Mouse (Mus musculus): Measurements from ENCODE around the gene Cnnm3.

Cnnm3 gene

DNA sequence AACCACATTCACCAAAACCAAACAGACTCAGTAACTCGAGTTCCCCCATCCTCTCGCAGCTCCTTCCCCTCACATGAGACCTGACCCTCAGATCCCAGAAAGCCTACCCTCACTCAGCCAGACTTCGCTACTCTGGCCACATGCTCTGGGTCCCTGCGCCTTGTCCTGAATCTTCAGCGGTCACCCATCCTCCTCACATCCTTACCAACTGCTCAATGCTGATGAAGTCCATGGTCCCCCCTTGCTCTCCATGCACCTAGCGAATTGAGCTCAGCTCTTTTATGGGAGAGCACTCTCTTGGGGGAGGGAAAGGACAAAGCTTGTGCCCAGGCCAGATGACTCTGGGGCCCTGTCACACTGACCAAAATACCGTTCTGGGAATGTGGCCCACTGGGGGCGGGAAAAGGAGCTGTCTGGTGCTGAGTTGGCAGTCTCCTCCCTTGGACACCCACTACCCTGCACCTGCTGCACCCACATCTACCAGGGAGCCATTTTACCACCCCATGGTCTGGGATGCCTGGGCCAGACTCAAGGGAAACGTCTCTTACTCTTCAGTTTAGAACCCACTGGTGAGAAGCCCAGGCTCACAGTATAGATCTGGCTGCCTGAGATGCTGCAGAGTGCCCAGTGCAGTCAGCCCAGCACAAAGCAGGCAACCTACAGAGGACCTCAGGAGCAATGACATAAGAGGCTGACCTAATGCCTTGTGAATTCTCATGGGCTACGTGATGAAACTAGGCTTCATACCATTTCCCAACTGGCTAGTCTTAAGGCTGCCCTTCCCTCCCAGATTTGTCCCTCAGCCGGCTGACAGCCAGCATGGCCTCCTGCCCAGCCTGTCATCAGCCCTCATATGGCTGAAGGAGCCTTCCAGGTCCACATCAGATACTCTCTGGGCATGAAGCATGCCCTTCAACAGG, 24.1 kb downstream of the Cnnm3 start:
- CTCF ChIA-PET = no interaction called here

- CTCF ChIA-PET = no interaction called here
Measured at GRCm38 (mm10) chr1:36536397-36536728, 24.7 kb downstream of the Cnnm3 start.

DNA sequence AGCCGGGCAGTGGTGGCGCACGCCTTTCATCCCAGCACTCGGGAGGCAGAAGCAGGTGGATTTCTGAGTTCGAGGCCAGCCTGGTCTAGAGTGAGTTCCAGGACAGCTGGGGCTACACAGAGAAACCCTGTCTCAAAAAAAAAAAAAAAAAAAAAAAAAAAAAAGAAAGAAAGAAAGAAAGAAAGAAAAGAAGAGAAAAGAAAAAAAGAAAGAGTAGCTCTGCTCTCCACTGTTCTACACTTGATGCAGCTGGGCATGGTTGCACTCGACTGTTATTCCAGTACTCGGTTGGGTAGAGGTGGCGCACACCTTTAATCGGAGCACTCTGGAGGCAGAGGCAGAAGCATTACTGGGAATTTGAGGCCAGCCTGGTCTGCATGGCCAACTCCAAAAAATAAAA, 25.1 kb downstream of the Cnnm3 start, which contains the start of gene Ankrd23:
Gene Ankrd23, minus strand, starts transcription at position 101 of the 400 bp plus-strand sequence.
- CTCF ChIA-PET = interaction anchor here (0.6 kb wide), 2 partner anchors 18 to 170 kb away, joined by 3 to 14 read pairs; no protein-coding TSS in a partner anchor

DNA sequence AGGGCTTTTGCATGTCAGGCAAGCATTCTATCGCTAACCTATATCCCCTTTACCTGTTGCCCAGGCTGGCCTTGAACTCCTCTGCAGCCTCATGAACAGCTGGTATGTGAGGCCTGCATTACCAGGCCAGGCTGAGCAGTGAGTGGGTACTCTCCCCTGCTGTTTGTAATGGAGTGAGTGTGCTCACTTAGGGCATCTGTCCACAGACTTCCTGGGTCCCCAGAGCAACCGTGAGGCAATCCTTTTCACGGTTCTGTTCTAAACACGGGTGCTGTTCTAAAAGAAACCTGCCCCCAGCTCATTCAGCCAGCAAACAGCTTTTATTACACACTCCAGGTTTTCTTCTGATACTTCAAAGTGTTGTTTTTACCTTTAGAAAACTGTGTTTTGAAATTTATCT, 27.1 kb downstream of the Cnnm3 start:
- CTCF ChIA-PET = no interaction called here

GRCm38 (mm10) chr1:36539186-36539585, 27.5 kb downstream of the Cnnm3 start, which contains the start of gene Gm42417:
Gene Gm42417, minus strand, starts transcription at chr1:36539429.
- CTCF ChIA-PET = no interaction called here

DNA sequence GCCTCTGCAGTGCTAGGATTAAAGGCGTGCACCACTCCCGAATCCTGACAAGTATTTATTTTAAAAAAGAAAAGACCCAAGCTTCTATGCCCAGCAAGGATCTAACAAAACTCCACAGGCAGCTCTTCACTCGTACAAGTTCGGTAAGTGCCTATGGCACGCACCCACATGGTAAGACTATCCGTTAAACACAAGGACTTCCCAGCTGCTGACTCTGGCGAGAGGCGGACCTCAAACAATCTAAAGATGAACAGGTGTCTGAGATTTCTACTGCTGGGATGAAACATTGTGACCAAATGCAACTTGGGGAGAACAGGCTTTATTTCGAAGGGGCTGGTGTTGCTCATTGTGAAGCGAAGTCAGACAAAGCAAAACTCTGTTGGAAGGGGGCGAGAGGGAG, 28.5 kb downstream of the Cnnm3 start:
- CTCF ChIA-PET = interaction anchor here (0.6 kb wide), 1 partner anchor 184 kb away, joined by 3 read pairs; no protein-coding TSS in a partner anchor

DNA sequence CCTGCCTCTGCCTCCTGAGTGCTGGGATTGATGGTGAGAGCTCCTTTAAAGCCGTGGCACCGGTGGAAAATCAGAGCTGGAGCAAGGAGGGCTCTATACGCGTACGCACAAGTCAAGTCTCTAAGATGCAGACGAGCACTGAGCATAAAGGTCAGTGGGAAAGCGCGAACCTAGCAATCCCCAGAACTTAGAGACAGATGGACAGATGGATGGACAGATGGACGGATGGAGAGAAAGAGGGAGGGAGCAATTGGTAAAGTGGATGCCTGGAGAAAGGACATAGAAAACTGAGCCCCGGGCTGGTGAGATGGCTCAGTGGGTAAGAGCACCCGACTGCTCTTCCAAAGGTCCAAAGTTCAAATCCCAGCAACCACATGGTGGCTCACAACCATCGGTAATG, 29.1 kb downstream of the Cnnm3 start:
- CTCF ChIA-PET = no interaction called here

- CTCF ChIA-PET = no interaction called here
Measured at GRCm38 (mm10) chr1:36541844-36542243, 30.2 kb downstream of the Cnnm3 start.

DNA sequence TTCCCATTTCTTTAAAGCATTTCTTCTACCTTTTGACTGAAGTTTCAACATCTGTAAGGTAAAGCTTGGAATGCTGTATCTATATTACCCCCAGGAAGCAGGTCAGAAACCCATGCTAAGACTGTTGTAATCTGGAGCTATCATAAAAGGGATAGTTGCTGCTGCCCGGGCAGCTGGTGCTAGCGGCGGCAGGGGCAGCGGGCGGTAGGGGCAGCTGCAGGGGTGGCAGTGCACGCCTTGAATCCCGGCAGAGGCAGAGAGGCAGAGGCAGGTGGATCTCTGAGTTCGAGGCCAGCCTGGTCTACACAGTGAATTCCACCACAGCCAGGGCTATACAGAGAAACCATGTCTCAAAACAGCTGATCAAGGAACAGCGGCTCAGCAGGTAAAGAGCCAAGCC, 31.3 kb downstream of the Cnnm3 start:
- CTCF ChIA-PET = no interaction called here

DNA sequence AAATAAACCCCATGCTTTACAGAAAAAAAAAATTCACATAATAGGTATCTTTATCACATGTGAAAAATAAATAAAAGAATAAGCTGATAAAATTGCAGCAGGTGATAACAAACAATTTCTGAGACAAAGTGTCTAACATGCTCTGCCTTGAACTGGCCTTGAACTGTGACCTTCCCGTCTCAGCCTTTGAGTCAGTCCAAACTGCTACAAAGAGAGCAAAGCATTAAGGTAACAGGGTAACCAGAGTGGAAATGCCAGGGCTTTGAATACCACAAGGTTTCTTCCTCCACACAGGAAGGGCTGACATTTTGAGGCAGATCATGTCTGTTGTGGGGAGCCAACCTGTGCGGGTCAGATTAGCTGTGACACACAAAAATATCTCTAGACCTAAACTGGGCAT, 33.7 kb downstream of the Cnnm3 start:
- CTCF ChIA-PET = no interaction called here

- CTCF ChIA-PET = interaction anchor here (0.6 kb wide), 1 partner anchor 500 kb away, joined by 3 read pairs; no protein-coding TSS in a partner anchor
Measured at GRCm38 (mm10) chr1:36545845-36546600, 34.4 kb downstream of the Cnnm3 start.

GRCm38 (mm10) chr1:36546888-36547471, 35.3 kb downstream of the Cnnm3 start, which contains the start of gene Ankrd39:
Gene Ankrd39, minus strand, starts transcription at chr1:36547445.
- CTCF ChIA-PET = interaction anchor here (0.8 to 1.2 kb wide), 2 partner anchors 10 to 137 kb away, joined by 4 to 7 read pairs; partner anchors contain the start of gene Fam178b

DNA sequence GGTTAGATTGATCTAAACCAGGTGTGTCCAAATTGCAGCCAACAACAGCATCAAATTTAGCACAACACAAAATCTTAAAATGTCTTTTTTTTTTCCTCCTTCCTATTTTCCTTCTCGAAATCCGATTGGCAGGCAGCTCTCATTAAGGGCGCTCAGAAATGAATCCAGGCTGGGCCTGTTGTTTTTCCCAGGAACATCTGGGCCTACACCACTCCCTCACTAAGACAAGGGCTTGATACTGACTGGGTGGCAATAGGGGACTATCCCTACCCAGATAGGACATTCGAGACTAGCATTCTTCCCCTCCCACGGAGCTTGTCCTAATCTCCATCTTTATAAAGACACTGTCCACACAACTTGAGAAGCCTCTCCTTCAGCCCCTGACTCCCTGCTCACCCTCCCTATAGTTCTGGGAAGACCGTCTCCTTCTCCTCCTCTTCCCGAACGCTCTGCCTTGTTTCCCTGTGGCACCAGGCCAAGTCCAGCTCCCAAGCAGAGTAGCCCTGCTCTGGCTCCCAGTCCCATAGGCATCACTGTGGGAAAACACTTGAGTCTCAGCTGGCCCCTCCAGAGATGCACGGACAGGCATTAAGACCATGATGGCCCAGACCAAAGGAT, 36.4 kb downstream of the Cnnm3 start:
- CTCF ChIA-PET = interaction anchor here (1.2 kb wide), 1 partner anchor 9 kb away, joined by 7 read pairs; no protein-coding TSS in a partner anchor

DNA sequence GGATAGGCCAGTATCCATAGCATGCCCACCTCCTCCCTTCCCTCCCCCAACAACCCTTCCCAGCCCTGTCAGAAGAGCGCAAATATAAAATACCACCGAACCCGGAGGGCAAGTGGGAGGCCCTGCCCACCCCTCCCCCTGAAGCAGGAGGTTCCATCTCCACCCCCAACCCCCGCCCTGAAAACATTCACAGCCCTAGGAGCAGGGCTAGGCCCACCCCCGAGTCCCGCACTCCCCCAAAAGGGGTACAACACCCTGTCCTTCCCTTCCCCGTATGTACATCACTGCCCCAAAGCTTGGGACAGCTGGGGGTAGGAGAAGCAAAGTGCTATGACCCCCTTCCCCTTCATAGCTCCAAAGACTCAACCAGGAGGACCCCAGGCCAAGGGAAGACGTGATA, 37.1 kb downstream of the Cnnm3 start:
- CTCF ChIA-PET = no interaction called here

GRCm38 (mm10) chr1:36549491-36549890, 37.8 kb downstream of the Cnnm3 start:
- CTCF ChIA-PET = interaction anchor here (0.6 kb wide), 1 partner anchor 17 kb away, joined by 6 read pairs; no protein-coding TSS in a partner anchor

- CTCF ChIA-PET = interaction anchor here (0.6 kb wide), 1 partner anchor 17 kb away, joined by 6 read pairs; no protein-coding TSS in a partner anchor
Measured at GRCm38 (mm10) chr1:36550075-36550863, 38.6 kb downstream of the Cnnm3 start.

GRCm38 (mm10) chr1:36551904-36552303, 40.2 kb downstream of the Cnnm3 start:
- CTCF ChIA-PET = no interaction called here

DNA sequence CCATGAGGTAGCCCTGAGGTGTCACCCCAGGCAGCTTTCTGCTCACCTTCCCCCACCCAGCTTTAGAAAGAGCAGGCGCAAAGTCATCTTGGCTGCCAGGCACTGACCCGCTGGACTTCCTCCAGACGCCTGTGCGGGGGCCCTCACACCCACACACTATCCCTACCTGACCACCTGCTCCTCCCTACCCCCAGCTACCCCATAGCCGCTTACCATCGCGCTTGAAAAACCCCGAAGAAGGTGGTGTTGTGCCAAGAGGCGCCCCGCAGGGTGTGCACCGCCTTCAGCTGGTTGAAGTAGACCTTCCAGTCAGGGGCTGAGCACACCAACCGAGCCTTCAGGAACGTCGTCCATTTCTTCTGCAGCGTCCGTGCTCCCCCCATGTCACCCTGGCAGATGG, 40.8 kb downstream of the Cnnm3 start:
- CTCF ChIA-PET = no interaction called here

DNA sequence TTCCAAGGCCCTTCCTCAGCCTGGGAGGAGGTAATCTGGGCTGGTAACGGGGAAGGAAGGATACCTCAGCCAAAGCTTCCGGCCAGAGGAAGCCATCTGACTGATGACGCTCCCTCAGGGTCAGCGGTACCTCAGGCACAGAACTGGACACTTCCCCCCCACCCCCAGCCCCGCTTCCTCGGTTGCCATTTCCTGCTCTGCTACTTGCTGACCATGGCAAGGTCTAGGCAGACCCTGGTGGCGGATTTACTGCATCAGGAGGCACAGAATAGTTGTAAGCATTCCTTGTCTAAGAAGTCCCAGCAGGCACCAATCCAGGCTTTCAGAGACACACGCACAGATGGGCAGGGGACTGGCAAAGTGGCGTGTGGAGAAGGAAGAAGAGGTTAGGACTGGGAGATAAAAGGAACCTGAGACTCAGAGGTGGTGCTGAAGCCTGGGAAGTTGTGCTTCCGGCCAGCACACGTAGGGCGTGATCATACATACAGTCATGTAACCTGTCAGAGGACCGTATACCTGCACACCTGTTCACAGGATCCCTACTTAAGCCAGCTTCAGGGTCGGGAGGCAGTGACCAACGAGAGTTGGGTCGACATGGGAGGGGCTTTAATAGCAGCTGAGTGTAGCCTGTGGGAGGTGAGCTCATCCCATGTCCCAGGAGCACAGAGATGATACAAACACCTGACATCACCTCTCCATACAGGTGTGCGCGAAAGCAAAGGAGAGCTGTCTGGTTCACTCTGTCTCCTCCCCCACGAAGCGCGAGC, 43.1 kb downstream of the Cnnm3 start:
- CTCF ChIA-PET = interaction anchor here (0.6 kb wide), 1 partner anchor 127 kb away, joined by 4 read pairs; no protein-coding TSS in a partner anchor
